Comparison of ENCODE assay signal across 9 mouse cellular contexts in genomic region chr6:35988891-35989290, GRCm38 (mm10).
DNase-seq lines count a peak whose midpoint lies in the region; ATAC-seq and TF ChIP-seq lines count a peak whose summit lies in the region.
"Had no signal": no experiment of that assay in that cellular context is flagged by ENCODE, and none has a peak within 500 bp of the region (broad histone marks: within the 10 kb centered on the region; RNA-seq: fewer than 3 reads in every experiment).

No protein-coding gene starts in this region.

- peak; percentile 88 for DNase-seq in cerebellum, adult 9-10 months
- peak; percentile 86 for DNase-seq in heart, postnatal 0 days (ENCODE audit: low spot score)
- peak; percentile 49 to 53 for DNase-seq in left cerebral cortex, postnatal 36 days (ENCODE audit: low spot score in 2 of 2)
- DNase-seq in urinary bladder, adult 18-20 months (ENCODE audit: low spot score in 2 of 2): no peak
- DNase-seq in adrenal gland, adult 18-20 months (ENCODE audit: low spot score in 2 of 2): no peak
- DNase-seq: adrenal gland, adult 8-10 months had no signal

- no peak overlapping the region for H3K4me3 ChIP-seq in forebrain, embryonic 13.5 days
- H3K4me3 ChIP-seq in forebrain, embryonic 12.5 days (replicated peaks): no peak overlapping the region
- no peak overlapping the region for H3K4me3 ChIP-seq in heart, postnatal 0 days (ENCODE audit: low read depth, low read length)

- H3K27me3 ChIP-seq in forebrain, embryonic 13.5 days: no peaks in the 10 kb centered on the region
- no peaks in the 10 kb centered on the region for H3K27me3 ChIP-seq in forebrain, embryonic 12.5 days
- no peaks in the 10 kb centered on the region for H3K27me3 ChIP-seq in heart, postnatal 0 days (ENCODE audit: control insufficient read depth, insufficient read depth, low read length)

- H3K36me3 ChIP-seq in forebrain, embryonic 13.5 days (ENCODE audit: poor library complexity, severe bottlenecking): no peaks in the 10 kb centered on the region
- no peaks in the 10 kb centered on the region for H3K36me3 ChIP-seq in forebrain, embryonic 12.5 days (replicated peaks)
- no peaks in the 10 kb centered on the region for H3K36me3 ChIP-seq in heart, postnatal 0 days (replicated peaks; ENCODE audit: control insufficient read depth, insufficient read depth, low read length)

- 79% methylated on average over 3 of the region's 3 CpGs for WGBS in forebrain, embryonic 13.5 days
- WGBS in forebrain, embryonic 12.5 days: 77% methylated on average over 3 of the region's 3 CpGs
- WGBS in heart, postnatal 0 days: 16% methylated on average over 3 of the region's 3 CpGs

- no peak overlapping the region for H3K27ac ChIP-seq in forebrain, embryonic 13.5 days
- no peak overlapping the region for H3K27ac ChIP-seq in forebrain, embryonic 12.5 days
- peak overlapping the region; percentile 73 for H3K27ac ChIP-seq in heart, postnatal 0 days (ENCODE audit: low read depth)

- no peak overlapping the region for H3K4me2 ChIP-seq in forebrain, embryonic 13.5 days
- no peak overlapping the region for H3K4me2 ChIP-seq in forebrain, embryonic 12.5 days
- H3K4me2 ChIP-seq in heart, postnatal 0 days (ENCODE audit: low read depth, low read length): no peak overlapping the region

- ATAC-seq in forebrain, embryonic 13.5 days: peak; percentile 87
- ATAC-seq in forebrain, embryonic 12.5 days (ENCODE audit: low FRiP score): no peak
- ATAC-seq in heart, postnatal 0 days (ENCODE audit: insufficient read depth, low read depth): peak; percentile 98
- ATAC-seq in megakaryocyte-erythroid progenitor cell, adult 5-6 weeks (replicated peaks; ENCODE audit: low FRiP score, low TSS enrichment, poor library complexity, severe bottlenecking): no peak

- TF ChIP-seq CTCF in heart, postnatal 0 days (IDR thresholded peaks at IDR 0.05; ENCODE audit: low read depth): no peak

- peak; percentile 60; the same call in 1 of the 2 replicates for TF ChIP-seq EP300 in heart, postnatal 0 days (IDR thresholded peaks at IDR 0.05; ENCODE audit: low read depth)

- intact Hi-C loops in left cerebral cortex, postnatal 36 days (cut with DNase I): no loop called here

- no peaks in the 10 kb centered on the region for H3K9me3 ChIP-seq in forebrain, embryonic 13.5 days (replicated peaks)
- H3K9me3 ChIP-seq in forebrain, embryonic 12.5 days: no peaks in the 10 kb centered on the region
- H3K9me3 ChIP-seq in heart, postnatal 0 days (replicated peaks; ENCODE audit: control insufficient read depth, low read length): no peaks in the 10 kb centered on the region

- H3K4me1 ChIP-seq in forebrain, embryonic 13.5 days: no peaks in the 10 kb centered on the region
- no peaks in the 10 kb centered on the region for H3K4me1 ChIP-seq in forebrain, embryonic 12.5 days
- 0 out of 2 replicates have a peak, but pooled peaks cover 8% of the 10 kb centered on the region for H3K4me1 ChIP-seq in heart, postnatal 0 days (ENCODE audit: control insufficient read depth, insufficient read depth)

- H3K9ac ChIP-seq in forebrain, embryonic 13.5 days: no peak overlapping the region
- no peak overlapping the region for H3K9ac ChIP-seq in forebrain, embryonic 12.5 days
- H3K9ac ChIP-seq in heart, postnatal 0 days (replicated peaks; ENCODE audit: low read depth, low read length): no peak overlapping the region

Comparison
In these comparisons a context has a peak if more than half of its experiments do, and no peak if none do; other contexts are left out.
1. ATAC-seq: peak in forebrain, embryonic 13.5 days (single experiment) and heart, postnatal 0 days (single experiment); none in forebrain, embryonic 12.5 days (single experiment) and megakaryocyte-erythroid progenitor cell, adult 5-6 weeks (single experiment).
2. DNase-seq: peak in cerebellum, adult 9-10 months (single experiment), heart, postnatal 0 days (single experiment) and left cerebral cortex, postnatal 36 days (2 of 2); none in urinary bladder, adult 18-20 months (0 of 2) and adrenal gland, adult 18-20 months (0 of 2).